Comparison of ENCODE assay signal across 8 mouse cellular contexts in genomic region chr6:54992141-54992540, GRCm38 (mm10). TPM values are rescaled to one million over a fixed set of nuclear protein-coding genes. Genes with fewer than 3 reads are reported as not detected.
A peak's percentile ranks its signal among the peaks of the same experiment; 100 is the strongest.
DNase-seq lines count a peak whose midpoint lies in the region; ATAC-seq and TF ChIP-seq lines count a peak whose summit lies in the region.

No protein-coding gene starts in this region.

- peak; percentile 43 for DNase-seq in liver, adult 2 months (ENCODE audit: extremely low read depth, low read depth, low spot score)
- no peak for DNase-seq in liver
- DNase-seq in embryonic facial prominence, embryonic 14.5 days (ENCODE audit: low spot score): no peak
- no peak for DNase-seq in limb, embryonic 11.5 days (ENCODE audit: low spot score)
- no peak for DNase-seq in cerebellum, adult 9-10 months
- DNase-seq in gastrocnemius, postnatal 36 days: no peak
- no peak for DNase-seq in urinary bladder, adult 18-20 months (ENCODE audit: low spot score in 2 of 2)

- H3K36me3 ChIP-seq in liver, adult 2 months (ENCODE audit: control insufficient read depth, insufficient read depth, low read length): peaks cover 5% of the 10 kb centered on the region; the same call in 1 of the 2 replicates
- no peaks in the 10 kb centered on the region for H3K36me3 ChIP-seq in embryonic facial prominence, embryonic 14.5 days (ENCODE audit: control insufficient read depth, insufficient read depth, low read length)
- no peaks in the 10 kb centered on the region for H3K36me3 ChIP-seq in limb, embryonic 11.5 days (ENCODE audit: control insufficient read depth, insufficient read depth, low read length)
- no peaks in the 10 kb centered on the region for H3K36me3 ChIP-seq in neural tube, embryonic 15.5 days

- under 1% methylated on average over 7 of the region's 7 CpGs for WGBS in liver, adult 2 months
- WGBS in embryonic facial prominence, embryonic 14.5 days: 7% methylated on average over 7 of the region's 7 CpGs
- WGBS in limb, embryonic 11.5 days: 10% methylated on average over 7 of the region's 7 CpGs
- WGBS in neural tube, embryonic 15.5 days: 6% methylated on average over 7 of the region's 7 CpGs

- peaks cover 11% of the 10 kb centered on the region for H3K4me1 ChIP-seq in liver, adult 2 months (ENCODE audit: control insufficient read depth, insufficient read depth, low read length)
- H3K4me1 ChIP-seq in embryonic facial prominence, embryonic 14.5 days (ENCODE audit: control insufficient read depth, insufficient read depth, low read length): no peaks in the 10 kb centered on the region; the same call in 1 of the 2 replicates
- no peaks in the 10 kb centered on the region for H3K4me1 ChIP-seq in limb, embryonic 11.5 days (ENCODE audit: control insufficient read depth, insufficient read depth, low read length)
- H3K4me1 ChIP-seq in neural tube, embryonic 15.5 days: peaks cover 13% of the 10 kb centered on the region

- peak overlapping the region; percentile 61 for H3K4me3 ChIP-seq in liver, adult 2 months (ENCODE audit: insufficient read depth, low read depth, low read length)
- H3K4me3 ChIP-seq in embryonic facial prominence, embryonic 14.5 days (ENCODE audit: low read depth, low read length): peak overlapping the region; percentile 56
- peak overlapping the region; percentile 38 for H3K4me3 ChIP-seq in limb, embryonic 11.5 days (ENCODE audit: low read depth, low read length)
- H3K4me3 ChIP-seq in neural tube, embryonic 15.5 days (replicated peaks): peak overlapping the region; percentile 65

- H3K79me2 ChIP-seq in liver, adult 2 months (ENCODE audit: control insufficient read depth, insufficient read depth, low read length): no peaks in the 10 kb centered on the region

- no peaks in the 10 kb centered on the region for H3K27me3 ChIP-seq in liver, adult 2 months (ENCODE audit: control insufficient read depth, insufficient read depth, low read length)
- H3K27me3 ChIP-seq in embryonic facial prominence, embryonic 14.5 days (replicated peaks; ENCODE audit: control insufficient read depth, insufficient read depth, low read length): no peaks in the 10 kb centered on the region
- no peaks in the 10 kb centered on the region for H3K27me3 ChIP-seq in limb, embryonic 11.5 days (ENCODE audit: control insufficient read depth, insufficient read depth, low read length)
- H3K27me3 ChIP-seq in neural tube, embryonic 15.5 days (replicated peaks): 0 out of 2 replicates have a peak, but pooled peaks cover 2% of the 10 kb centered on the region

- H3K9me3 ChIP-seq in embryonic facial prominence, embryonic 14.5 days (ENCODE audit: control insufficient read depth, low read length): no peaks in the 10 kb centered on the region
- no peaks in the 10 kb centered on the region for H3K9me3 ChIP-seq in limb, embryonic 11.5 days (ENCODE audit: control insufficient read depth, low read length)
- no peaks in the 10 kb centered on the region for H3K9me3 ChIP-seq in neural tube, embryonic 15.5 days (replicated peaks)

- peak overlapping the region; percentile 50 for H3K27ac ChIP-seq in liver, adult 2 months (replicated peaks; ENCODE audit: insufficient read depth, low read depth, low read length)
- H3K27ac ChIP-seq in embryonic facial prominence, embryonic 14.5 days (replicated peaks; ENCODE audit: low read depth, low read length): no peak overlapping the region
- H3K27ac ChIP-seq in limb, embryonic 11.5 days (replicated peaks; ENCODE audit: low read depth, low read length): no peak overlapping the region
- peak overlapping the region; percentile 78 for H3K27ac ChIP-seq in neural tube, embryonic 15.5 days (replicated peaks)

- TF ChIP-seq CTCF in liver, adult 2 months (IDR thresholded peaks at IDR 0.05; ENCODE audit: low read depth, low read length): no peak

- TF ChIP-seq POLR2A in liver, adult 2 months (IDR thresholded peaks at IDR 0.05; ENCODE audit: extremely low read depth, insufficient read depth, low read length): no peak

- intact Hi-C loops in gastrocnemius, postnatal 36 days (cut with DNase I): loop anchor here (5.0 kb wide), 2 partner anchors 75 to 285 kb away; no protein-coding TSS in a partner anchor

- no peak for ATAC-seq in embryonic facial prominence, embryonic 14.5 days (ENCODE audit: low read depth)
- ATAC-seq in limb, embryonic 11.5 days (ENCODE audit: insufficient number of reproducible peaks, low FRiP score, low TSS enrichment, low read depth): no peak
- no peak for ATAC-seq in neural tube, embryonic 15.5 days (ENCODE audit: low FRiP score)

- peak overlapping the region; percentile 98 for H3K4me2 ChIP-seq in embryonic facial prominence, embryonic 14.5 days (ENCODE audit: low read depth, low read length)
- peak overlapping the region; percentile 62 for H3K4me2 ChIP-seq in limb, embryonic 11.5 days (ENCODE audit: low read depth, severe bottlenecking)
- H3K4me2 ChIP-seq in neural tube, embryonic 15.5 days: peak overlapping the region; percentile 74

- H3K9ac ChIP-seq in liver, adult 2 months (ENCODE audit: low read depth, low read length): peak overlapping the region; percentile 65
- H3K9ac ChIP-seq in embryonic facial prominence, embryonic 14.5 days (ENCODE audit: low read depth, low read length): peak overlapping the region; percentile 59
- H3K9ac ChIP-seq in limb, embryonic 11.5 days (ENCODE audit: low read length): peak overlapping the region; percentile 38; the same call in 1 of the 2 replicates
- H3K9ac ChIP-seq in neural tube, embryonic 15.5 days (replicated peaks): peak overlapping the region; percentile 62

RNA-seq across cellular contexts. Expression of gene Ggct, which starts 0.6 kb away (rescaled TPM):
- total RNA-seq in liver, adult 2 months (2014; rRNA removed): 8.7 and 11.7 TPM in 2 replicates
- 6.2 and 6.6 TPM in 2 replicates for polyA plus RNA-seq in liver, adult 2 months (2012; rRNA removed)
- polyA plus RNA-seq in embryonic facial prominence, embryonic 14.5 days (2014; fragmentation: Nextera tagmentation; extraction: Ambion mirVana): 9.5 and 10.8 TPM in 2 replicates
- polyA plus RNA-seq in limb, embryonic 11.5 days (2014; fragmentation: Nextera tagmentation; extraction: Ambion mirVana): 8.3 and 11.3 TPM in 2 replicates
- 17.6 and 18.4 TPM in 2 replicates for polyA plus RNA-seq in neural tube, embryonic 15.5 days (2015; fragmentation: Nextera tagmentation; extraction: Ambion mirVana)
- total RNA-seq in gastrocnemius, postnatal 36 days (2021): 1 to 10 TPM; 8.8 to 8.9 TPM

RNA-seq across cellular contexts. Expression of gene Nod1, which starts 19.7 kb away (rescaled TPM):
- total RNA-seq in liver, adult 2 months (2014; rRNA removed): 7.0 and 12.1 TPM in 2 replicates
- 8.1 and 8.4 TPM in 2 replicates for polyA plus RNA-seq in liver, adult 2 months (2012; rRNA removed)
- polyA plus RNA-seq in embryonic facial prominence, embryonic 14.5 days (2014; fragmentation: Nextera tagmentation; extraction: Ambion mirVana): 7.5 and 7.8 TPM in 2 replicates
- polyA plus RNA-seq in limb, embryonic 11.5 days (2014; fragmentation: Nextera tagmentation; extraction: Ambion mirVana): 2.2 and 2.4 TPM in 2 replicates
- polyA plus RNA-seq in neural tube, embryonic 15.5 days (2015; fragmentation: Nextera tagmentation; extraction: Ambion mirVana): 3.6 and 4.5 TPM in 2 replicates
- 1 to 10 TPM; 6.1 to 8.2 TPM for total RNA-seq in gastrocnemius, postnatal 36 days (2021)

RNA-seq across cellular contexts. Expression of gene Gars, which starts 45.7 kb away (rescaled TPM):
- 35.5 and 35.7 TPM in 2 replicates for total RNA-seq in liver, adult 2 months (2014; rRNA removed)
- polyA plus RNA-seq in liver, adult 2 months (2012; rRNA removed): 18.2 and 18.3 TPM in 2 replicates
- polyA plus RNA-seq in embryonic facial prominence, embryonic 14.5 days (2014; fragmentation: Nextera tagmentation; extraction: Ambion mirVana): 142 and 154 TPM in 2 replicates
- polyA plus RNA-seq in limb, embryonic 11.5 days (2014; fragmentation: Nextera tagmentation; extraction: Ambion mirVana): 167 and 172 TPM in 2 replicates
- polyA plus RNA-seq in neural tube, embryonic 15.5 days (2015; fragmentation: Nextera tagmentation; extraction: Ambion mirVana): 190 and 197 TPM in 2 replicates
- total RNA-seq in gastrocnemius, postnatal 36 days (2021): 10 to 100 TPM; 51.5 to 54.6 TPM

Comparison
In these comparisons a context has a peak if more than half of its experiments do, and no peak if none do; other contexts are left out.
1. H3K27ac ChIP-seq: peak in liver, adult 2 months (single experiment) and neural tube, embryonic 15.5 days (single experiment); none in embryonic facial prominence, embryonic 14.5 days (single experiment) and limb, embryonic 11.5 days (single experiment).
2. Peak in every context shown above with its lines, with median percentiles within 50 percentile points of each other: H3K4me3 ChIP-seq, H3K9ac ChIP-seq and H3K4me2 ChIP-seq.